Mouse (Mus musculus) small intestine, adult 2 months (tissue): ENCODE data around the gene Uroc1.

Source experiments
- CTCF ChIP-seq: fragments of 200-500 bp; IDR thresholded peaks from 2 replicates; pipeline ENCODE4 v1.5.1; 2012; ENCODE audit warnings: low read depth, mild to moderate bottlenecking, control low read depth, inconsistent platforms, low read length, moderate library complexity, mixed read lengths; ENCODE audit not compliant: insufficient replicate concordance, insufficient read length; ENCODE audit errors: extremely low read depth
- POLR2A ChIP-seq: fragments of 200-500 bp; IDR thresholded peaks from 2 replicates; pipeline ENCODE4 v1.6.1; 2012; ENCODE audit warnings: low read depth, mild to moderate bottlenecking, control low read depth, inconsistent platforms, low read length, moderate library complexity

- no peak for TF ChIP-seq CTCF
- TF ChIP-seq POLR2A, result no peak
Observed at GRCm38 (mm10) chr6:90342343-90342742, 9.3 kb downstream of the Uroc1 start.
